Mouse (Mus musculus) T-cell, adult 66 days (primary cell): ENCODE results near the gene Slc43a2. TPM values are rescaled to one million over a fixed set of nuclear protein-coding genes. Genes with fewer than 3 reads are reported as not detected.

Experiments
- total RNA-seq, 2 experiments: library from RNA; stranded (reverse); gene quantifications; 3 replicates in 1 of 2; 4 replicates in 1 of 2; pipeline ENCODE4 v1.2.4; 2023

Slc43a2 gene
- 10 to 100 TPM; 67.1 to 70.3 TPM for total RNA-seq

DNA sequence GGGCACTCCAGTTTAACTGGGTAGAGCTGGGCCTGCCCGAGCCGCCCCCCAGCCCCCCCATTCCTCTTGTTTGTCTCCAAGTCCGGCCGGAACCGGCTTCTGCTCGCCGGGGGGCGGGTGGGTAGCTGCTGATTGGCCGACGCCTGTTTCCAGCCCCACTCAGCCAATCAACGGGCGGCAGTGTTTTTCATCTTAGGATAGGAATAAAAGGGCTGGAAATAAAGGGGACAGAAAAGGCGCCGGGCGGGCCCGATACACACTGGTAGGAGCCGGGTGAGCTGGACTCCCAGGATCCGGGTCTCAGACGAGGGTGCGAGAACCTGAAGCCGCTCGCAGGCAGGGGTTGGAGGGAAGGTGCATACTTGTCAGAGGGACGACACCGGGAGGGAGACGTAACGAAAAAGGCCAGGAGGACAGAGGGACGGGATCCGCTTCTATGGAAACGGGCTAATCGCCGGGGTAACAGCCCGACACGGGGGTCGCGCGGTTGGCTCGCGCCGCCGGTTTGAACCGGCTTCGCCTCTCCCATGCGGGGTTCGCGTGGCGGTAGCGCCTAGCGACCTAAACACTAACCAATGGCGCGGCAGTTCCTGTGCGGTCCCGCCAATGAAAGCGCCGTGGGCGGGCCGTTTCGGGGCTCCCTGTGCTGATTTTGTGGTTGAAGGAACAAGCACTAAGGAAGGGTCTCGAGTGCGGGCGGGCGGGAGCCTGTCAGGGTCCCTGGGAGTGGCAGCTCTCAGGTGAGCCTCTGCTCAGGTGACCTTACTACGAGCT, at the start of gene Slc43a2:
TSS of gene Slc43a2 (plus strand) at position 226 of the 774 bp plus-strand sequence.

GRCm38 (mm10) chr11:75486601-75487285, 44.8 kb upstream of the Slc43a2 start, which contains the start of gene Prpf8:
Gene Prpf8 (plus strand): TSS chr11:75486816.

GRCm38 (mm10) chr11:75509741-75510626, 21.5 kb upstream of the Slc43a2 start, which contains the start of gene Rilp:
Gene Rilp (plus strand): TSS chr11:75510094.

DNA sequence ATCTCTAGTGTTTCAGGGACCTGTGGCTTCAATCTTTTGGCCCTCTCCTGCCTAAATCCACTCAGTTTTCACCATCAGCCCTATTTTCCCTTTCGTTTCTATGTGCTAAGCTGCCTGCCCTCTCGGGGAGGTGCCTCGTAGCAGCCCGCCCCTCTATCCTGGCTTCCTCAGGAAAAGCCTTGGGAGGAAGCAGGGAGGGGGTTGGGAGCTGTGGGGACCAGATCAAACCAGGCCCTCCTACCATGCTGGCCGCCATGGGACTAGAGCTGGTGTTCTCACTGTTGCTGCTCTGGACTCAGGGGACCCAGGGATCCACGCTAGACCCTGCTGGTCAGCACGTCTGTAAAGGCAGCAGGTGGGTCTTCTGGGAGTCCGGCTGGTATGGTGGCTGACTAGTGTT, 18.2 kb upstream of the Slc43a2 start, which contains the start of gene Scarf1:
TSS of gene Scarf1 (plus strand) at position 205 of the 400 bp plus-strand sequence.

DNA sequence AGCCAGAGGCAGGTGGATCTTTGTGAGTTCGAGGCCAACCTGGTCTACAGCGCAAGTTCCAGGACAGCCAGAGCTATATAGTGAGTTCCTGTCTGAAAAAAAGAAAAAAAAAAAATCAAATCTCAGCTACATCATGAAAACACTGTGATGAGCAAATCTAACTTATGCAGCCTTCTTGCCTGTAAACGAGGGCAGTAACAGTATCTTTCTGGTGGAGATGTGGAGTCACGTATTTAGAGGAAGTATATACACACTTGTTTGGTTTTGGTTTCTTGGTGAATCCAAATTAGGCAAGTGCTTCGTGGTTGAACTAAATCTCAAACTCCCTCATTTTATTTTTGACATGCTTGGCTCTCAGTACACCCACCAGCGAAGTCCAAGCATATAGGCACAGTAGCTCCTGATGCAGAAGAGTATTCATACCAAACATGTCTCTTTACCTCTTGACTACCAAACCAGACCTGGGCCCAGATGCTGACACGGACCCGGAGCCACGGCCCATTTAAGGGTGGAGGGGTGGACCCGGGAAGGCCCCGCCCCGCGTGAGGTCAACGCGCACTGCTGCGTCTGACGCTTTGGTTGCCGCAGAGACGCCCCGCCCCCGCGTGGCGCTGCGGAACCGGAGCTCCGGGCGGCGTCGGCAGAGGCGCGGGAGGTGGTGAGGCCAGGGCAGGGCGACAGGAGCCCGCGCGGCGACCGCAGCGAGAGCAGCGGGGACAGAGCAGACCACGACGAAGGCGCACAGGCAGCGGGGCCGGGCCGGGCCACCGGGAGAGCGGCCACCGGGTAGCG, 56.2 kb downstream of the Slc43a2 start, which contains the start of gene Pitpna:
TSS of gene Pitpna (plus strand) at position 605 of the 792 bp plus-strand sequence.

Other genes starting within 250 kb of the Slc43a2 start
- 100 to 1,000 TPM; 155 to 156 TPM for gene Rpa1, start 183.4 kb upstream of the Slc43a2 start, total RNA-seq
- 10 to 100 TPM; 11.6 to 14.8 TPM for gene Smyd4, start 183.3 kb upstream of the Slc43a2 start, total RNA-seq
- gene Serpinf1, start 109.0 kb upstream of the Slc43a2 start, total RNA-seq: not detected
- gene Serpinf2, start 92.1 kb upstream of the Slc43a2 start, total RNA-seq: under 1 TPM in 1 of 2 experiments, not detected in 1; 0.67 TPM
- 10 to 100 TPM; 26.9 to 27.0 TPM for gene Wdr81, start 77.0 kb upstream of the Slc43a2 start, total RNA-seq
- 1 to 10 TPM in 1 of 2 experiments, not detected in 1; 2.0 TPM for gene Tlcd2, start 70.0 kb upstream of the Slc43a2 start, total RNA-seq
- 100 to 1,000 TPM; 193 to 211 TPM for gene Prpf8, start 44.9 kb upstream of the Slc43a2 start, total RNA-seq
- not detected for gene Rilp, start 21.6 kb upstream of the Slc43a2 start, total RNA-seq
- under 1 TPM in 1 of 2 experiments, not detected in 1; 0.21 TPM for gene Scarf1, start 18.2 kb upstream of the Slc43a2 start, total RNA-seq
- gene Pitpna, start 56.4 kb downstream of the Slc43a2 start, total RNA-seq: 100 to 1,000 TPM; 226 to 230 TPM
- 100 to 1,000 TPM; 109 to 130 TPM for gene Inpp5k, start 99.3 kb downstream of the Slc43a2 start, total RNA-seq
- gene Myo1c, start 118.8 kb downstream of the Slc43a2 start, total RNA-seq: 10 to 100 TPM; 11.1 to 14.5 TPM
- gene Crk, start 147.6 kb downstream of the Slc43a2 start, total RNA-seq: 10 to 100 TPM; 52.4 to 57.7 TPM
- gene Ywhae, start 201.2 kb downstream of the Slc43a2 start, total RNA-seq: 100 to 1,000 TPM; 169 to 198 TPM